Mouse (Mus musculus): ENCODE measurements around the gene Cplx1.

DNA sequence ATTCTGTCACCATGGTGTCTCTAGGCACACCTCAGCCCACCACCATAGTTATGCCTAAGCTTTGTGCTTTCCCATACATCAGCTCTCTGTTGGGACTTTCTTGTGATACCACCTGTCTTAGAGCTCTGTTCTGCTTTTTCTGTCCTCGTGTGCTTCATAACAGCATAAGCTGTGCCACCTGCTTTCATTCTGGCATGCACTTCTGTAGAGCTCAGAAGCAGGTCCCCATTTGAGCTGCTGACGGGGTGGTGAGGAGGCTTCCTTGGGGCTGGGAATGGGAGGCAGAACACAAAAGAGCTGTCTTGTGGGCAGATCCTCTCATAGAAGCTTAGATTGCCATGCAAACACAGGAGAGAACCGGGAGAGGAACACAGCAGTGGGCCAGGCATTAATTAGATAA, 73.8 kb downstream of the Cplx1 start:
- TF ChIP-seq CTCF (IDR thresholded peaks at IDR 0.05; ENCODE audit: extremely low read depth, insufficient read depth, insufficient read length, insufficient replicate concordance) (no peak), POLR2A (IDR thresholded peaks at IDR 0.05; ENCODE audit: low read depth, low read length) (no peak)

All from spleen, adult 2 months (tissue).